In genomic region chr4:132037991-132038390, GRCm38 (mm10) we compare ENCODE assay signal across 16 mouse cellular contexts. TPM values are rescaled to one million over a fixed set of nuclear protein-coding genes. Genes with fewer than 3 reads are reported as not detected.
A peak's percentile ranks its signal among the peaks of the same experiment; 100 is the strongest.
DNase-seq lines count a peak whose midpoint lies in the region; ATAC-seq and TF ChIP-seq lines count a peak whose summit lies in the region.
"Had no signal": no experiment of that assay in that cellular context is flagged by ENCODE, and none has a peak within 500 bp of the region (broad histone marks: within the 10 kb centered on the region; RNA-seq: fewer than 3 reads in every experiment).

No protein-coding gene starts in this region.

- DNase-seq in gastrocnemius, adult 2 months, result no peak
- no peak for DNase-seq in gastrocnemius, postnatal 36 days
- DNase-seq in intestine, embryonic 14.5 days (ENCODE audit: low spot score), result peak; percentile 32
- no peak for DNase-seq in midbrain, embryonic 14.5 days
- DNase-seq in midbrain, embryonic 11.5 days (ENCODE audit: low spot score, missing footprints), result no peak
- DNase-seq in left cerebral cortex, postnatal 25 days (ENCODE audit: low spot score in 2 of 2), result no peak
- DNase-seq in limb, embryonic 10.5 days (ENCODE audit: low spot score), result no peak
- DNase-seq: cerebellum, adult 9-10 months; gastrocnemius, postnatal 25 days; kidney, postnatal 4 days; thymus, postnatal 25 days had no signal

- no peak overlapping the region for H3K4me2 ChIP-seq in intestine, embryonic 14.5 days (ENCODE audit: low read length)
- no peak overlapping the region for H3K4me2 ChIP-seq in intestine, embryonic 15.5 days (replicated peaks)
- H3K4me2 ChIP-seq in midbrain, embryonic 14.5 days (ENCODE audit: low read length), result no peak overlapping the region
- H3K4me2 ChIP-seq in midbrain, embryonic 11.5 days, result no peak overlapping the region
- H3K4me2 ChIP-seq: lung, embryonic 15.5 days; midbrain, embryonic 13.5 days; stomach, embryonic 15.5 days had no signal

- no peak for TF ChIP-seq CTCF in gastrocnemius, adult 2 months (IDR thresholded peaks at IDR 0.05)

- peaks cover 3% of the 10 kb centered on the region; the same call in 1 of the 2 replicates for H3K4me1 ChIP-seq in intestine, embryonic 14.5 days (replicated peaks; ENCODE audit: control insufficient read depth, insufficient read depth, low read length)
- no peaks in the 10 kb centered on the region for H3K4me1 ChIP-seq in intestine, embryonic 15.5 days (replicated peaks)
- peaks cover 23% of the 10 kb centered on the region; the same call in 1 of the 2 replicates for H3K4me1 ChIP-seq in midbrain, embryonic 14.5 days (ENCODE audit: control insufficient read depth, insufficient read depth, low read length)
- peaks cover 5% of the 10 kb centered on the region for H3K4me1 ChIP-seq in midbrain, embryonic 11.5 days (ENCODE audit: control insufficient read depth, insufficient read depth, low read length)
- peaks cover 32% of the 10 kb centered on the region for H3K4me1 ChIP-seq in limb, embryonic 10.5 days
- H3K4me1 ChIP-seq: stomach, embryonic 15.5 days had no signal

- no peaks in the 10 kb centered on the region for H3K9me3 ChIP-seq in intestine, embryonic 14.5 days (ENCODE audit: control insufficient read depth, low read length)
- no peaks in the 10 kb centered on the region for H3K9me3 ChIP-seq in intestine, embryonic 15.5 days
- H3K9me3 ChIP-seq in midbrain, embryonic 14.5 days (ENCODE audit: control insufficient read depth, low read length), result no peaks in the 10 kb centered on the region
- no peaks in the 10 kb centered on the region for H3K9me3 ChIP-seq in midbrain, embryonic 11.5 days (ENCODE audit: control insufficient read depth, low read length)
- H3K9me3 ChIP-seq in limb, embryonic 10.5 days (replicated peaks), result no peaks in the 10 kb centered on the region
- H3K9me3 ChIP-seq: lung, embryonic 15.5 days; midbrain, embryonic 13.5 days; stomach, embryonic 15.5 days had no signal

- no peak overlapping the region for H3K9ac ChIP-seq in intestine, embryonic 14.5 days (ENCODE audit: low read length)
- H3K9ac ChIP-seq in intestine, embryonic 15.5 days, result no peak overlapping the region
- no peak overlapping the region for H3K9ac ChIP-seq in midbrain, embryonic 14.5 days (replicated peaks; ENCODE audit: low read length)
- H3K9ac ChIP-seq in midbrain, embryonic 11.5 days (ENCODE audit: low read length), result no peak overlapping the region
- H3K9ac ChIP-seq: lung, embryonic 15.5 days; midbrain, embryonic 13.5 days; stomach, embryonic 15.5 days had no signal

- H3K27me3 ChIP-seq in intestine, embryonic 14.5 days (replicated peaks; ENCODE audit: control insufficient read depth, insufficient read depth, low read length), result no peaks in the 10 kb centered on the region
- H3K27me3 ChIP-seq in intestine, embryonic 15.5 days (replicated peaks), result no peaks in the 10 kb centered on the region
- H3K27me3 ChIP-seq in midbrain, embryonic 14.5 days (ENCODE audit: control insufficient read depth, insufficient read depth, low read length), result no peaks in the 10 kb centered on the region
- H3K27me3 ChIP-seq in midbrain, embryonic 11.5 days (ENCODE audit: control insufficient read depth, insufficient read depth, low read length), result no peaks in the 10 kb centered on the region
- H3K27me3 ChIP-seq in limb, embryonic 10.5 days (ENCODE audit: low read depth, poor library complexity, severe bottlenecking), result no peaks in the 10 kb centered on the region
- H3K27me3 ChIP-seq: lung, embryonic 15.5 days; midbrain, embryonic 13.5 days; stomach, embryonic 15.5 days had no signal

- no peak overlapping the region for H3K4me3 ChIP-seq in gastrocnemius, adult 2 months
- no peak overlapping the region for H3K4me3 ChIP-seq in intestine, embryonic 14.5 days (ENCODE audit: low read depth, low read length)
- no peak overlapping the region for H3K4me3 ChIP-seq in intestine, embryonic 15.5 days (replicated peaks)
- H3K4me3 ChIP-seq in midbrain, embryonic 14.5 days (replicated peaks; ENCODE audit: low read depth, low read length), result no peak overlapping the region
- H3K4me3 ChIP-seq in midbrain, embryonic 11.5 days (ENCODE audit: low read depth, low read length), result no peak overlapping the region
- no peak overlapping the region for H3K4me3 ChIP-seq in limb, embryonic 10.5 days
- H3K4me3 ChIP-seq: lung, embryonic 15.5 days; midbrain, embryonic 13.5 days; stomach, embryonic 15.5 days had no signal

- WGBS in intestine, embryonic 14.5 days, result 60% methylated on average over 7 of the region's 7 CpGs
- WGBS in intestine, embryonic 15.5 days, result 54% methylated on average over 7 of the region's 7 CpGs
- WGBS in midbrain, embryonic 14.5 days, result 51% methylated on average over 7 of the region's 7 CpGs
- 78% methylated on average over 7 of the region's 7 CpGs for WGBS in midbrain, embryonic 11.5 days
- 48% methylated on average over 7 of the region's 7 CpGs for WGBS in limb, embryonic 10.5 days

- peak overlapping the region; percentile 78 for H3K27ac ChIP-seq in gastrocnemius, adult 2 months
- H3K27ac ChIP-seq in intestine, embryonic 14.5 days (ENCODE audit: low read depth), result no peak overlapping the region
- no peak overlapping the region for H3K27ac ChIP-seq in intestine, embryonic 15.5 days
- H3K27ac ChIP-seq in midbrain, embryonic 14.5 days (replicated peaks; ENCODE audit: low read depth, low read length), result 0 out of 2 replicates have a peak overlapping the region, but pooled peaks have one; percentile 26
- no peak overlapping the region for H3K27ac ChIP-seq in midbrain, embryonic 11.5 days (ENCODE audit: low read depth, low read length)
- no peak overlapping the region for H3K27ac ChIP-seq in limb, embryonic 10.5 days
- H3K27ac ChIP-seq: lung, embryonic 15.5 days; stomach, embryonic 15.5 days had no signal

- H3K36me3 ChIP-seq in intestine, embryonic 14.5 days (ENCODE audit: control insufficient read depth, insufficient read depth, low read length), result no peaks in the 10 kb centered on the region
- no peaks in the 10 kb centered on the region for H3K36me3 ChIP-seq in intestine, embryonic 15.5 days
- no peaks in the 10 kb centered on the region for H3K36me3 ChIP-seq in midbrain, embryonic 14.5 days (ENCODE audit: control insufficient read depth, insufficient read depth, low read length)
- H3K36me3 ChIP-seq in midbrain, embryonic 11.5 days (ENCODE audit: control insufficient read depth, insufficient read depth, low read length), result no peaks in the 10 kb centered on the region
- H3K36me3 ChIP-seq in limb, embryonic 10.5 days, result peaks cover 11% of the 10 kb centered on the region; the same call in 1 of the 2 replicates
- H3K36me3 ChIP-seq: lung, embryonic 15.5 days; midbrain, embryonic 13.5 days; stomach, embryonic 15.5 days had no signal

- intact Hi-C loops in gastrocnemius, adult 2 months (cut with DNase I), result loop anchor here (5.0 kb wide), 1 partner anchor 39 kb away; the partner anchor contains the start of gene Epb41
- intact Hi-C loops in gastrocnemius, postnatal 36 days (cut with DNase I), result loop anchor here (5.0 kb wide), 1 partner anchor 39 kb away; the partner anchor contains the start of gene Epb41
- intact Hi-C loops in left cerebral cortex, postnatal 25 days (cut with DNase I), result no loop called here

- no peak for ATAC-seq in intestine, embryonic 14.5 days (replicated peaks; ENCODE audit: low FRiP score, low TSS enrichment, low read depth)
- no peak for ATAC-seq in intestine, embryonic 15.5 days
- no peak for ATAC-seq in midbrain, embryonic 14.5 days (ENCODE audit: low FRiP score, low TSS enrichment)
- ATAC-seq in midbrain, embryonic 11.5 days (ENCODE audit: low FRiP score), result no peak
- ATAC-seq: midbrain, embryonic 13.5 days had no signal

RNA-seq across cellular contexts. Expression of gene Gm10300, which starts 36.5 kb away (rescaled TPM):
- under 1 TPM in 1 of 2 experiments, not detected in 1; 0.08 TPM for total RNA-seq in gastrocnemius, adult 2 months (2021)
- not detected for total RNA-seq in gastrocnemius, postnatal 36 days (2021)
- 0.09 TPM in 1 of 2 replicates, not detected in the other for polyA plus RNA-seq in intestine, embryonic 14.5 days (2014; fragmentation: Nextera tagmentation; extraction: Ambion mirVana)
- polyA plus RNA-seq in intestine, embryonic 15.5 days (2015; fragmentation: Nextera tagmentation; extraction: Ambion mirVana), result 0.08 and 0.16 TPM in 2 replicates
- not detected in 2 replicates for polyA plus RNA-seq in midbrain, embryonic 14.5 days (2014; fragmentation: Nextera tagmentation; extraction: Ambion mirVana)
- polyA plus RNA-seq in midbrain, embryonic 11.5 days (2014; fragmentation: Nextera tagmentation; extraction: Ambion mirVana), result 0.07 TPM in 1 of 2 replicates, not detected in the other
- not detected for total RNA-seq in left cerebral cortex, postnatal 25 days (2021)
- polyA plus RNA-seq in limb, embryonic 10.5 days (2016; fragmentation: Nextera tagmentation; extraction: Ambion mirVana), result not detected in 2 replicates
- total RNA-seq: gastrocnemius, postnatal 25 days had no signal
- polyA plus RNA-seq: embryonic facial prominence, embryonic 11.5 days; midbrain, embryonic 13.5 days had no signal

RNA-seq across cellular contexts. Expression of gene Epb41, which starts 37.1 kb away (rescaled TPM):
- total RNA-seq in gastrocnemius, adult 2 months (2021), result 100 to 1,000 TPM; 102 to 113 TPM
- total RNA-seq in gastrocnemius, postnatal 36 days (2021), result 10 to 100 TPM; 92.0 to 92.7 TPM
- 59.6 and 65.1 TPM in 2 replicates for polyA plus RNA-seq in intestine, embryonic 14.5 days (2014; fragmentation: Nextera tagmentation; extraction: Ambion mirVana)
- 50.0 and 54.2 TPM in 2 replicates for polyA plus RNA-seq in intestine, embryonic 15.5 days (2015; fragmentation: Nextera tagmentation; extraction: Ambion mirVana)
- 88.3 and 116 TPM in 2 replicates for polyA plus RNA-seq in midbrain, embryonic 14.5 days (2014; fragmentation: Nextera tagmentation; extraction: Ambion mirVana)
- 210 and 230 TPM in 2 replicates for polyA plus RNA-seq in midbrain, embryonic 11.5 days (2014; fragmentation: Nextera tagmentation; extraction: Ambion mirVana)
- 10 to 100 TPM; 32.5 to 42.7 TPM for total RNA-seq in left cerebral cortex, postnatal 25 days (2021)
- 105 and 122 TPM in 2 replicates for polyA plus RNA-seq in limb, embryonic 10.5 days (2016; fragmentation: Nextera tagmentation; extraction: Ambion mirVana)

Comparison
In these comparisons a context has a peak if more than half of its experiments do, and no peak if none do; other contexts are left out.
1. H3K27ac ChIP-seq: peak in gastrocnemius, adult 2 months (single experiment) and midbrain, embryonic 14.5 days (single experiment); none in intestine, embryonic 14.5 days (single experiment), intestine, embryonic 15.5 days (single experiment), midbrain, embryonic 11.5 days (single experiment) and limb, embryonic 10.5 days (single experiment).